Mouse (Mus musculus): Measurements from ENCODE around the gene Ints2. TPM values are rescaled to one million over a fixed set of nuclear protein-coding genes. Genes with fewer than 3 reads are reported as not detected.

Ints2 gene
- total RNA-seq, 4 experiments from 2014 or later = 22.4 to 32.1 (median 30.2) TPM

- no peak for DNase-seq
Observed at GRCm38 (mm10) chr11:86170743-86171142, 86.6 kb downstream of the Ints2 start.

Other genes starting within 250 kb of the Ints2 start
- gene Brip1, start 56.4 kb downstream of the Ints2 start, total RNA-seq (2022) = 1 to 10 TPM in 2 of 4 experiments, under 1 TPM in 2; 0.49 to 1.1 (median 0.86) TPM
- 10 to 100 TPM; 38.2 to 62.7 (median 52.8) TPM for gene Med13, start 100.0 kb upstream of the Ints2 start, total RNA-seq (2022)
- gene Rnft1, start 227.1 kb upstream of the Ints2 start, total RNA-seq (2022) = 10 to 100 TPM; 31.1 to 40.7 (median 35.9) TPM

Data from adrenal gland, adult 8-10 months (tissue).